Mouse (Mus musculus): ENCODE measurements around the gene Exoc4. TPM values are rescaled to one million over a fixed set of nuclear protein-coding genes. Genes with fewer than 3 reads are reported as not detected.

Gene Exoc4
- polyA plus RNA-seq, 1 experiment from 2014 or later: 5.0 TPM

DNA sequence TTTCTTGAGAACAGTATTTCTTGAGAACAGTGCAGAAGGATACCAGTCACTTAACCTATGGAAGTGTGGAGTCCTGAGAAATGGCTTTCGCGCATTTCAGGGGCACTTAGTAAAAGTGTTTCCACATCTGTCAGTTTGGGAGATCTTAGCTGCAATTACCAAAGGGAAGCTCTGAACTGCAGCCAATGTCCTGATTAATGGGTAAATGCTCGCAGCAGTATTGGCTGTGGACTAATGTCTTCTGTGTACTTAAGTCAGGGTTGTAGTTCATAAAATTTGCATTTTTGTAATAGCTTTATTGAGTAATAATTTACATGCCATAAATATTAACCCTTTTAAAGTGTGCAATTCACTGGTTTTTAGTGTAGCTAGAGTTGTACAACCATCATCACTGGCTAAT, 709.4 kb downstream of the Exoc4 start:
- no peak overlapping the region for H3K4me3 ChIP-seq (ENCODE audit: low read depth, low read length)
- H3K27ac ChIP-seq (ENCODE audit: low read depth): no peak overlapping the region
- H3K9me3 ChIP-seq (ENCODE audit: low read length): no peaks in the 10 kb centered on the region
- no peak overlapping the region for H3K9ac ChIP-seq (replicated peaks)
- DNase-seq: no peak
- no peaks in the 10 kb centered on the region for H3K27me3 ChIP-seq (ENCODE audit: insufficient read depth, low read length)
- H3K36me3 ChIP-seq (replicated peaks; ENCODE audit: insufficient read depth, low read length): no peaks in the 10 kb centered on the region
- H3K4me2 ChIP-seq (ENCODE audit: low read depth, low read length): no peak overlapping the region
- H3K4me1 ChIP-seq (ENCODE audit: insufficient read depth): no peaks in the 10 kb centered on the region
- TF ChIP-seq EP300 (IDR thresholded peaks at IDR 0.05; ENCODE audit: low read depth) (no peak), CTCF (IDR thresholded peaks at IDR 0.05; ENCODE audit: low read depth) (no peak)
- 84% methylated on average over 3 of the region's 3 CpGs for WGBS (ENCODE audit: insufficient replicate concordance)
- no peak for ATAC-seq

DNA sequence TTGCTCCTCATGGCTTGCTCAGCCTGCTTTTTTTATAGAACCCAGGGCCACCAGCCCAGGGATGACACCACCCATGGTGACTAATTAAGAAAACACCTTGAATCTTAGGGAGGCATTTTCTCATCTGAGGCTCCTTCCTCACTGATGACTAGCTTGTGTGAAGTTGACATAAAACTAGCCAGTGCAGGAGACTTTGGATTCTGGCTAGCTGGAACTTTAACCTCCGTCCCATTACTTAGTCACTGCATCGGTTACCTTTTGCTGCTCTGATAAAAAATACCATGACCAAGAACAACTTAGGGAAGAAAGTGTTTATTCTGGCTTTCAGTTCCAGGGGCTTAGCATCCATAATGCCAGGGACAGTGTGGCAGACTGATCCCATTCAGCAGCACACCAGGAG, 711.9 kb downstream of the Exoc4 start:
- DNase-seq (no peak), ATAC-seq (no peak)
- 93% methylated on average over 2 of the region's 2 CpGs for WGBS (ENCODE audit: insufficient replicate concordance)
- Histone ChIP-seq H3K9me3 (ENCODE audit: low read length) (no peaks in the 10 kb centered on the region), H3K4me1 (ENCODE audit: insufficient read depth) (no peaks in the 10 kb centered on the region), H3K4me2 (ENCODE audit: low read depth, low read length) (no peak overlapping the region), H3K36me3 (replicated peaks; ENCODE audit: insufficient read depth, low read length) (no peaks in the 10 kb centered on the region), H3K27ac (ENCODE audit: low read depth) (no peak overlapping the region), H3K9ac (replicated peaks) (no peak overlapping the region), H3K4me3 (ENCODE audit: low read depth, low read length) (no peak overlapping the region), H3K27me3 (ENCODE audit: insufficient read depth, low read length) (no peaks in the 10 kb centered on the region)
- TF ChIP-seq CTCF (IDR thresholded peaks at IDR 0.05; ENCODE audit: low read depth) (no peak), EP300 (IDR thresholded peaks at IDR 0.05; ENCODE audit: low read depth) (no peak)

DNA sequence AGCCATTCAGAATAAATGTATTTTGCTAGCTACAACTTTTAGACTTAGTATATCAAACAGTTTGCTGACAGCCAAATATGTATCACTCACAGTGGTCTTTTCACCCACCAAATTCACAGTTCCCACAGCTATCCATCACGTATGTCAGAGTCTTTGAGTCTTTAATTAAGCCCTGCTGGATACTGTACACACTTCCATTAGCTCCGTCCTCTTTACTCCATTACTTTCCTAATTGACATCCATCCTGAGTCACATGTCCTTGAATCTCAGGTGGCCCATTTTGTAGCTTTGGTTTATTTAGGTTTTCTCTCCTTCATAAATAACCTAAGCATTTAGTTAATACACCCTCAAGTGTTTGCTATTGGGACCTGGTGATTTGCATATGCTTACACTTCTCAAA, 714.2 kb downstream of the Exoc4 start:
- TF ChIP-seq EP300 (IDR thresholded peaks at IDR 0.05; ENCODE audit: low read depth): no peak
- no peak for TF ChIP-seq CTCF (IDR thresholded peaks at IDR 0.05; ENCODE audit: low read depth)
- no peaks in the 10 kb centered on the region for H3K27me3 ChIP-seq (ENCODE audit: insufficient read depth, low read length)
- H3K4me1 ChIP-seq (ENCODE audit: insufficient read depth): no peaks in the 10 kb centered on the region
- ATAC-seq (no peak), DNase-seq (no peak)
- H3K36me3 ChIP-seq (replicated peaks; ENCODE audit: insufficient read depth, low read length): no peaks in the 10 kb centered on the region
- H3K9ac ChIP-seq (replicated peaks): no peak overlapping the region
- H3K4me2 ChIP-seq (ENCODE audit: low read depth, low read length): no peak overlapping the region
- H3K27ac ChIP-seq (ENCODE audit: low read depth): no peak overlapping the region
- WGBS (ENCODE audit: insufficient replicate concordance): 79% methylated on average over 2 of the region's 2 CpGs
- H3K9me3 ChIP-seq (ENCODE audit: low read length): no peaks in the 10 kb centered on the region
- H3K4me3 ChIP-seq (ENCODE audit: low read depth, low read length): no peak overlapping the region

DNA sequence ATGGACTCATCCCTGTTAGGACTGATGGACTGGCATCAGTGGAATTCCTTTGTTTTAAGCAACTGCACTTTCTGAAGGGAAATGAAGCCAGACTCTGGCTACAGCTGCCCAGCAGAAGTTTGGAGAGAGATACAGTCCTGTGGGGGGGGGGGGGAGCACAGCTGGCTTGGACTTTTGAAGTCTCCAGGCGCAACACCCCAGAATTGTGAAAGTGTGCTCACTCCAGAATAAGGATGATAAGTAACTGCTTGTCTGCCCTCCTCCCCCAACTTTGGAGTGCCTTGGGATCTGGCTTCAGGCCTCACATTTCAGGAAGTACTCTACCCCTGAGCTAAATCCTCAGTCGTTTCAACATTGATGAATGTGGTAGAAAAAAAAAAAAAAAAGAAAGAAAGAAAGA, 716.7 kb downstream of the Exoc4 start:
- Histone ChIP-seq H3K4me2 (ENCODE audit: low read depth, low read length) (no peak overlapping the region), H3K27ac (ENCODE audit: low read depth) (no peak overlapping the region), H3K9ac (replicated peaks) (no peak overlapping the region), H3K9me3 (ENCODE audit: low read length) (no peaks in the 10 kb centered on the region), H3K27me3 (ENCODE audit: insufficient read depth, low read length) (no peaks in the 10 kb centered on the region), H3K4me3 (ENCODE audit: low read depth, low read length) (no peak overlapping the region), H3K4me1 (ENCODE audit: insufficient read depth) (no peaks in the 10 kb centered on the region), H3K36me3 (replicated peaks; ENCODE audit: insufficient read depth, low read length) (no peaks in the 10 kb centered on the region)
- 61% methylated on average over 2 of the region's 2 CpGs for WGBS (ENCODE audit: insufficient replicate concordance)
- no peak for ATAC-seq
- no peak for DNase-seq
- no peak for TF ChIP-seq CTCF (IDR thresholded peaks at IDR 0.05; ENCODE audit: low read depth)
- TF ChIP-seq EP300 (IDR thresholded peaks at IDR 0.05; ENCODE audit: low read depth): no peak

DNA sequence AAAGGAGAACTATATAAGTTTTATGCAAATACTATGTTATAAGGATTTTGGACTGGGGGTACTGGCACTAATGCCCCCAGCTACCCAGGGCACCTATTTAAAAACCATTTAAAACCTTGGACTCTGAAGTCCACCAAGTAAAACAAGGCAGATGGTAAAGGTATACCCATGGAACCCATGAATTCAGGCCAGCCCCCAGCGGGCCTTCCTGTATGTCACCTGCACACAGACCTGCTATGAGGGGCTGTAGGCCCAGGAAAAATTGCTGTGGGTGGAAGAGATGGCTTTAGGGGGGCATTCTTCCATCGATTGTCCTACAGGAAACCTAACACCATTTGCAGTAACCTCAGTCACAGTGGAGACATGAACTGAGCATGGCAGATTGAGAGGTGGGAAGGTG, 719.9 kb downstream of the Exoc4 start:
- no peak for DNase-seq
- Histone ChIP-seq H3K4me2 (ENCODE audit: low read depth, low read length) (no peak overlapping the region), H3K27ac (ENCODE audit: low read depth) (no peak overlapping the region), H3K9ac (replicated peaks) (no peak overlapping the region), H3K4me1 (ENCODE audit: insufficient read depth) (no peaks in the 10 kb centered on the region), H3K4me3 (ENCODE audit: low read depth, low read length) (no peak overlapping the region), H3K9me3 (ENCODE audit: low read length) (no peaks in the 10 kb centered on the region), H3K36me3 (replicated peaks; ENCODE audit: insufficient read depth, low read length) (no peaks in the 10 kb centered on the region), H3K27me3 (ENCODE audit: insufficient read depth, low read length) (no peaks in the 10 kb centered on the region)
- TF ChIP-seq CTCF (IDR thresholded peaks at IDR 0.05; ENCODE audit: low read depth) (no peak), EP300 (IDR thresholded peaks at IDR 0.05; ENCODE audit: low read depth) (no peak)
- 73% methylated on average over 2 of the region's 2 CpGs for WGBS (ENCODE audit: insufficient replicate concordance)
- no peak for ATAC-seq

DNA sequence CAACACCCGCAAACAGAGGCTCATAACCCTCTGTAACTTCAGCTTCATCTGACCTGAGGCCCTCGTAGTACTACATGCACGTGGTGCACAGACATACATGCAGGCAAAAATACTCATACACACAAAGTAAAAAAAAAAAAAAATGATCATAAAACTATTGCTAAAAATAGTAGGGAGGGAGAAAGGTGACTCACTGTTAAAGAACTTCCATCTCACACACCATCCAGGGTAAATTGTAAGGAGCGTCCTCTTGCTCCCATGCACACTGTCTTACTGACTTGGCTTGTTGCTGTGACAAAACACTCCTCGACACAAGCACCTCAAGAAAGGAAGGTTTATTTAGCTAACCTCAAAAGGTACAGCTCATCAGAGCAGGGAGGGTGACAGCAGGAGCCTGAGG, 723.9 kb downstream of the Exoc4 start:
- no peak overlapping the region for H3K4me2 ChIP-seq (ENCODE audit: low read depth, low read length)
- ATAC-seq (no peak), DNase-seq (no peak)
- H3K27me3 ChIP-seq (ENCODE audit: insufficient read depth, low read length): no peaks in the 10 kb centered on the region
- H3K9ac ChIP-seq (replicated peaks): no peak overlapping the region
- H3K4me3 ChIP-seq (ENCODE audit: low read depth, low read length): no peak overlapping the region
- 84% methylated on average over 5 of the region's 5 CpGs for WGBS (ENCODE audit: insufficient replicate concordance)
- H3K9me3 ChIP-seq (ENCODE audit: low read length): no peaks in the 10 kb centered on the region
- no peaks in the 10 kb centered on the region for H3K36me3 ChIP-seq (replicated peaks; ENCODE audit: insufficient read depth, low read length)
- no peak overlapping the region for H3K27ac ChIP-seq (ENCODE audit: low read depth)
- no peaks in the 10 kb centered on the region for H3K4me1 ChIP-seq (ENCODE audit: insufficient read depth)
- no peak for TF ChIP-seq EP300 (IDR thresholded peaks at IDR 0.05; ENCODE audit: low read depth)
- TF ChIP-seq CTCF (IDR thresholded peaks at IDR 0.05; ENCODE audit: low read depth): no peak

DNA sequence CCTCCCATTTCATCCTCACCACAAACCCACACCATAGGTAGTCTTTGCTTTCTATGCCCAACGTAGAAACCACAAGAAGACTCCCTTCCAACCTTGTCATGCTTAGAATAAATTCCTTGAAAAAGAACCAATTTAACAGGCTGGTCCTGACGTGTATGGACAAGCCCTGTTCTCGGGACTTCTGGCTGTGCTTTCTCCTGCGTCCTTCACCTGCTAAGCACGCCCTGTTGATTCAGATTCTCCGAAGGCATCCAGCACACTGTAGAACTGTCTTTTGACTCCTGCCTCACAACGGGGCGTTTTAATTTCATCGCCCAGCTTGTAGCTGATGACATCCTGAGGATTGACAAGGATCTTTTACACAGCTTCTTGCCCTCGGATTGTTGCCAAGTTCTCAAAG, 727.7 kb downstream of the Exoc4 start:
- no peak overlapping the region for H3K9ac ChIP-seq (replicated peaks)
- H3K36me3 ChIP-seq (replicated peaks; ENCODE audit: insufficient read depth, low read length): no peaks in the 10 kb centered on the region
- H3K4me2 ChIP-seq (ENCODE audit: low read depth, low read length): no peak overlapping the region
- no peak for DNase-seq
- no peak overlapping the region for H3K27ac ChIP-seq (ENCODE audit: low read depth)
- H3K27me3 ChIP-seq (ENCODE audit: insufficient read depth, low read length): no peaks in the 10 kb centered on the region
- 81% methylated on average over 10 of the region's 10 CpGs for WGBS (ENCODE audit: insufficient replicate concordance)
- no peak for TF ChIP-seq CTCF (IDR thresholded peaks at IDR 0.05; ENCODE audit: low read depth)
- no peak for TF ChIP-seq EP300 (IDR thresholded peaks at IDR 0.05; ENCODE audit: low read depth)
- H3K4me1 ChIP-seq (ENCODE audit: insufficient read depth): no peaks in the 10 kb centered on the region
- no peaks in the 10 kb centered on the region for H3K9me3 ChIP-seq (ENCODE audit: low read length)
- no peak overlapping the region for H3K4me3 ChIP-seq (ENCODE audit: low read depth, low read length)
- ATAC-seq: no peak
